Mouse (Mus musculus) gastrocnemius, adult 2 months (tissue): Measurements from ENCODE around the gene H2afy. TPM values are rescaled to one million over a fixed set of nuclear protein-coding genes. Genes with fewer than 3 reads are reported as not detected.

Experiments
- DNase-seq: peaks from one replicate; pipeline ENCODE4 v3.0.0; 2022
- H3K27ac ChIP-seq: fragments of 200-600 bp; 2 replicates; pipeline ENCODE4 v1.8.1; 2022; ENCODE audit warnings: mild to moderate bottlenecking
- H3K4me3 ChIP-seq: fragments of 200-600 bp; 2 replicates; pipeline ENCODE4 v1.8.1; 2022; ENCODE audit warnings: mild to moderate bottlenecking, moderate library complexity
- CTCF ChIP-seq: fragments of 200-600 bp; IDR thresholded peaks from 2 replicates; pipeline ENCODE4 v1.8.1; 2022; ENCODE audit warnings: antibody characterized with exemption, mild to moderate bottlenecking, moderate library complexity
- intact Hi-C: fragments of 180-260 bp; cut with DNase I; formaldehyde crosslinking; loops from one replicate; pipeline ENCODE4 v1.15.1; 2025
- long read RNA-seq, 2 experiments: library from polyadenylated mRNA; stranded (forward); transcript quantifications; one replicate each; pipeline ENCODE4 v2.0.0; 2021
- total RNA-seq, 2 experiments: library from RNA; stranded (reverse); gene quantifications; 2 replicates each; pipeline ENCODE4 v1.2.3; 2021

Gene H2afy
- 10 to 100 TPM; 64.1 to 69.2 TPM for total RNA-seq
- long read RNA-seq, experiment 1, transcript H2afy-202 (9 exons, 1,933 nt), result major isoform, 55 of 138 reads
- long read RNA-seq, experiment 1, partial matches to known transcripts, result 2 of 138 reads
- long read RNA-seq, experiment 1, other reads (novel, unspliced or antisense), result 79 of 138 reads
- long read RNA-seq, experiment 2, transcript H2afy-202 (9 exons, 1,933 nt), result major isoform, 45 of 113 reads
- long read RNA-seq, experiment 2, partial matches to known transcripts, result 2 of 113 reads
- long read RNA-seq, experiment 2, other reads (novel, unspliced or antisense), result 65 of 113 reads

DNA sequence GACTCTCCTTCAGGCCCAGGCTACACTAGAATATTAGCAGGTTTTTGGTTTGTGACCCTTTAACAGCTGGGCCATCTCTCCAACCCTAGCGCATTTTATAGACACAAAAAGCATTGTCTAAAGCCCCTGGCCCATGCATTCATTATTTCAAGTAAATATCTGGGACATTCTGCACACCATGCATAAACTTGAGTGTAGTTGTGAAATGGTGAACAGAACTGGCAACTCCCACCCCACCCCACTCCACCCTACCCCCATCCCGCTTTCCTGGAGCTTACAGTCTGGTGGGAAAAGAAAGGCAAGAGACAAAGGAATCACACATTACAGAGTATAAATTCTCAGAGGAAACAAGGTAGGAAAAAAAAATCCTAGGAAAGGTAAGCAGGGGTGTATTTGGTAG lies at the start of gene H2afy:
Gene H2afy (minus strand): TSS at position 162 of the 400 bp plus-strand sequence.
- no peak for DNase-seq
- Histone ChIP-seq H3K4me3 (peak within 1 kb of the TSS; percentile 98), H3K27ac (peak within 1 kb of the TSS; percentile 97)
- intact Hi-C loops, result no loop called here
- no peak for TF ChIP-seq CTCF

DNA sequence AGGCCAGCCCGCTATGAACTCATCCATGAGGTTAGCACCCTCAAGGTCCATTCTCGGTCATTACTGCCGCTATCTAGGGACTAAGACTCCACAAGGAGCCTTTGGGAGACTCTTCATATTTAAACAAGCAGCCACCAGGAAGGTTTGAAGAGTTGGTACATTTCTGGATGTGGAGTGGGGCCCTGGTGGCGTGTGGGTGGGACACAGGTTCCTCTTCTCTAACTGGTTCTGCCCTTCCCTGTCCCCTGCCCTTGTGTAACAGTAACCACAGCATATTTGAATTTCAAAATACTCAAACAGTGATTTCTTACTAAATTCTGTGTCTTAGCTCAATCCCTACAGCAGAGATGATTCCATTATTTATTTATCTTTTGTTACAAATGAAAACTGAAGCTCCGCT lies 47.5 kb upstream of the H2afy start:
- Histone ChIP-seq H3K27ac (no peak overlapping the region), H3K4me3 (no peak overlapping the region)
- intact Hi-C loops, result no loop called here
- DNase-seq, result no peak
- no peak for TF ChIP-seq CTCF

DNA sequence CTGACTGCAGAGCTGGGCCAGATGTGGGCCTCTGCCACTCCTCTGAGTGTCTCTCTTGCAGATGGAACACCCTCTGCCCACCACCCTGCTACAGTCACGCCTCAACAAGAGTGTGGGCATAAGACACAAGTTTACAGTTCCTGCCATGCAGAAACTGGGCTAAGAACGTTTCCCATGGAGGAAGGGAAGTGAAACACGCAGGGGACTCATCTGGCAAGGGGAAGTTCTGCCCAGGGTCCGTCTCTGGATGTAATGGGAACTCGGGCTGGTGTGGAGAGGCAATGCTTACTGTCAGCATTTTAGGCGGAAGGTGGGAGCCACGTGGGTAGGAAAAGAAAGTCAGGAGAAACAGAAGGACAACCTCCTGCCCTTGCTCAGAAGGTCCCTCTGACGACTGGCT lies 45.3 kb upstream of the H2afy start:
- DNase-seq, result peak; percentile 38
- intact Hi-C loops, result no loop called here
- H3K27ac ChIP-seq, result no peak overlapping the region
- no peak overlapping the region for H3K4me3 ChIP-seq
- no peak for TF ChIP-seq CTCF

DNA sequence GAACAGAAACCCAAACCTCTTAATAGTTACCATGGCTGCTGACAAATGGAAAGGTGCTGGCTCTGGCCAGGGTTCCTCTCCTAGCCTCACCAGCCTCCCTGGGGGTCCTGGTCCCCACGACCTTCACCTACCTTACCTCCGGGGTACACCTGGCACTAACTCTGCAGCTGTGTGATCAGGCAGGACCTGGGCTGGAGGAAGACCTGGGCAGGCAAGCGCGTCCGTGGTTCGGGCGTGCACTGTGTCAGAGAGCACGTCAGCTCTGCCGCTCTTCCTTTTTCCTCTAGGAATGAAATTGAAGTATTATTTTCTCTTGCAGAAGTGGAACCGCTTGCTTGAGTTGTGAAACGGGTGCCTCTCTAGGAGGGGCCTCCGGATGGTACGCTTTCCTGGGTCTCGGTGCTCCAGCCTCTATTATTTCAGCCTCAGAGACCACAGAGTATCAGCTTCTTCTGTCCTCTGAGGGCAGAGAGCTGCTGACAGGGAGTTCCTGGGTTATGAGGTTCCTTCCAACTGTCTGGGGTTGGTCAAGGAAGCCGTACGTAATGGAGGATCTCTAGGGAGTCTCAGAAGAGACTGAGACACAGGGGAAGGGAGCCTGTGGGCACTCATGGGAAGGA lies 42.4 kb upstream of the H2afy start, which contains the start of gene Tifab:
Gene Tifab (minus strand): TSS at position 470 of the 620 bp plus-strand sequence.
- peak within 1 kb of the TSS; percentile 48 for H3K4me3 ChIP-seq
- intact Hi-C loops, result no loop called here
- peak within 1 kb of the TSS; percentile 43; the same call in 1 of the 2 replicates for H3K27ac ChIP-seq
- TF ChIP-seq CTCF, result no peak
- DNase-seq, result no peak

DNA sequence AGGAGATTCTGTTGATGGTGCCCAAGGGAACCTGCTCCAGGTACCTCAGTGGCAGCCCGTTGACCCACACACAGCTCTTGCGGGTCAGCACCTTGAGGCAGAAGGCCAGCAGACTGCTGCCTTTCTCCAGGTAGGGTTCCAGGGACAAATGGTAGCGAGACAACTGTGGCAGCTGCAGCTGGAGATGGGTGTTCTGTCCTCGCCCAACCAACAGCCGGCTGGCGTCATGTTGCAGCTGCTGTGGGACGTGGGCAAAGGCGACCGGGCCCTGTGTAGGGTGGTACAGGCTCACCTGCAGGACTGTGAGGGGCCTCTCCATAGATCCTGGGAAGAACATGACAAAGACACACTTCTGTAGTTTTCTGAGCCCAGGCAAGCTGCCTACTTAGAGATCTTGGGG lies 40.1 kb upstream of the H2afy start:
- intact Hi-C loops, result no loop called here
- no peak overlapping the region for H3K4me3 ChIP-seq
- no peak for TF ChIP-seq CTCF
- DNase-seq, result no peak
- no peak overlapping the region for H3K27ac ChIP-seq

DNA sequence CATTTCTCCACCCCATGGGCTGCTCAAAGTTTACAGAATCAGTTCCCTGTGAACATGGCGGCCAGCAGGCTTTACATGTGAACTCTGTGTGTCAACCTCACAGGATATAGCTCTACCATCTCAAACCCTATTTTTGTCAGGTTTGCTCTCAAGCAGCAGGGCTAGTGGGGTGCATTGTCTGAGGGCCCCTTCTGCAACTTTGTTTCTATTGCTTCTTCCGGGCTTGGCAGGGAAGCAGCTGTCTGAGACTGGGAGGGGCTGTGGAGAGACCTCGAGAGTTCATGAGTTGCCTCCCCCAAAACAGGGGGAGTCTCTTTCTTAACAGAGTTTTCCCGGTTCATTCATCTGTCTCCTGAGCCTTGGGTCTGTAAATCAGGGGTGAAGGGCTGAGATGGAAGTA lies 39.7 kb upstream of the H2afy start:
- intact Hi-C loops, result no loop called here
- TF ChIP-seq CTCF, result no peak
- DNase-seq, result no peak
- Histone ChIP-seq H3K4me3 (no peak overlapping the region), H3K27ac (no peak overlapping the region)

DNA sequence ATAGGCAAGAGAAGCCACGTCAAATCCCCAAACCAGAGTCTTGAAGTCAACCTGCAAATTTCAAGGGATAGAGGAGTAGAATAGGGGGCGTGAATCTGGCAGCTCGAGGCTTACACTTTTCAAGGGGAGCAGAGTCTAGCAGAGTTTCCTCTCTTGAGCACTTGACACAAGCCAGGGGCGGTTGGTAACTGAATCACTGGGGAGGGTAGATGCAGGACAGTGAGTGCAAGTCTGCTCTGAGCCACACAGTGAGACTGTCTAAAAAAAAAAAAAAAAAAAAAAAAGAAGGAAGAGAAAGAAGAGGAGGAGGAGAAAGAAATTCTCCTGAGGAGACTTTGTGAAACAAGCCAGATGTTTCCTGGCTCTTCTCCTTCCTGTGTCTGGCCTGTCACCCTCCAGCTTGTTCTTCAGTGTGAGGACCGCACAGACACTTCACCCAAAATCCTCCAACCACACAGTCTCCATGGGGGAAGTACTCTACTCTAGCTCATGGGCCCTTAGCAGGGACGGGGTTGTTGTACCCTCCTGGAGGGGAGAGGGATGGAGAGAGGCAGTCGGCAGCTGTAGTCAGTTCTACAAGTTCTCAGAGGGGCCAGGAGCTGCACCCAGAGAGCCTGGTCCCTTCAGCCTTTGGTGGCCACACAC lies 36.9 kb upstream of the H2afy start:
- intact Hi-C loops, result no loop called here
- Histone ChIP-seq H3K4me3 (no peak overlapping the region), H3K27ac (peak overlapping the region; percentile 24; the same call in 1 of the 2 replicates)
- no peak for TF ChIP-seq CTCF
- no peak for DNase-seq

DNA sequence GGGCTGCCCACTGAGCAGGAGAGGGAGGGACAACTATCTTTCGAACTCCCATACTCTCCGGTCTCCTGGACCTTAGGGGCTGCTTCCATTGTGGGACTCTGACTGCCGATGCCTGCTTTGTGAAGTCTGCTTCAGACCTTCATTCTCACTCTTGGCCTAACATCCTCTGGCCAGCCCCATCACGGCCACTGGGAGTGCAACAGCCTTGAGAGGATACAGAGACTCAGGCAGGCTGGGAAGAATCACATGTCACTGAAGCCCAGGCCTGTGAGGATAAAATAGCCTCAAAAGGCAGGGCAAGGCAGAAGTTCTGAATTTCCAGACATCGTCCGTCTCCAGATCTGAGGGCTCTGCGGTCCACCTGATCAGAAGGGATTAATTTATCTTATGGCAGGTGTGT lies 35.9 kb upstream of the H2afy start:
- no peak overlapping the region for H3K27ac ChIP-seq
- TF ChIP-seq CTCF, result no peak
- H3K4me3 ChIP-seq, result no peak overlapping the region
- intact Hi-C loops, result no loop called here
- no peak for DNase-seq

DNA sequence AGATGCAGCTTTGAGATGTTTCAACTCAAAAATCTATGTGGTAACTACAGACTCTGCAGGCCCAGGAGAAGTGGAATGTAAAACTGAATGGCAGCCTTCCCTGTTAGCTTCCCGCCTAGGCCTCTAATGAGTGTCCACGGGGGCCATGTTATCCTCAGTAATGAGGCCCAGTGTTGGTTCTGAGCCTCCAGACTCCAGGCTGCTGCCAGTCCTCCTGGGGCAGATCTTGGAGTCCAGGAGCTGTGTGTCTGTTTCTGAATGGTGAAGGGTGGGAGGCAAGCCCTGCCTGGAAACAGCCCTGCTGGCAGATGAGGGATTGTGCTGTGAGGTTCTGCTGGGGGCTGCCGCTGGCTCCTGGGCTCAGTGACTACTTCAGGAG lies 32.2 kb upstream of the H2afy start:
- no peak overlapping the region for H3K27ac ChIP-seq
- TF ChIP-seq CTCF, result no peak
- no peak overlapping the region for H3K4me3 ChIP-seq
- DNase-seq, result peak; percentile 1
- intact Hi-C loops, result loop anchor here (10.0 kb wide), 1 partner anchor 266 kb away; the partner anchor contains the start of gene Slc25a48

DNA sequence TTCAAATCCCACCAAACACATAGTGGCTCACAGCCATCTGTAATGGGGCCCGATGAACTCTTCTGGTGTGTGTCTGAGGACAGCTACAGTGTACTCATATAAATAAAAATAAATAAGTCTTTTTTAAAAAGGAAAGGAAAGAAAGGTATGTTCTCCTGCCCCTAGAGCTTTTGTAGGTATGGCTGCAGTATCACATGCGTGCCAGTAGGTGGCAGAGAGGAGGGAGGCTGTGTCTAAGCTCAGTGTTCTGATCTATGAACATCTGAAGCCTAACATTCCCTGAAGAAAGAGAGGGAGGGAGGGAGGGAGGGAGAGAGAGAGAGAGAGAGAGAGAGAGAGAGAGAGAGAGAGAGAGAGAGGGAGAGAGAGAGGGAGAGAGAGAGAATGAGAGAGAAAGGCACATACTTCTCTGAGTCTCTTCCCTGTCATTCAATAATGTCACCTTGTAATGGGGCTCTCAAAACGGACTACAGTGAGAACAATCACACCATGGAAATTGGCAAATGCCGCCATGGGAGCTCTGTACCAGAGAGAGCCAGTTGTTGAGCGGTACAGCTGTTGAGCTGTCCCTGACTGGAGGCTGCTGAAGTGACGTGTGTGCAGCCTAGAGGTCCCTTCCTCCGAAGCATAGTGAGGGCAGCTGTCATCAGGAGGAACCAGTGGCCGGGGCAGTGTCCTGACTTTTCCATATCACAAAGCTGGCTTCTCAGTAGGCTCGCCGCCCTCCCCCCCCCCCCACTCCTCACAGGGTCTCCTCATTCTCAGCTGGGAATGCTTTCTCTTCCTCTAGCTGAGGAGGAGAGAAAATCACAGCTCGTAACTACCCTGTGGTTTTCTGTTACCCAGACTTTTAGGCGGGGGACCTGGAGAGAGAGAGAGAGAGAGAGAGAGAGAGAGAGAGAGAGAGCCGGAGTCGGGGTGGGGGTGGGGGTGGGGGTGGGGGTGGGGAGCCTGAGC lies 31.6 kb upstream of the H2afy start:
- TF ChIP-seq CTCF, result peak; percentile 72
- H3K27ac ChIP-seq, result no peak overlapping the region
- intact Hi-C loops, result loop anchor here (10.0 kb wide), 1 partner anchor 267 kb away; the partner anchor contains the start of gene Slc25a48

DNA sequence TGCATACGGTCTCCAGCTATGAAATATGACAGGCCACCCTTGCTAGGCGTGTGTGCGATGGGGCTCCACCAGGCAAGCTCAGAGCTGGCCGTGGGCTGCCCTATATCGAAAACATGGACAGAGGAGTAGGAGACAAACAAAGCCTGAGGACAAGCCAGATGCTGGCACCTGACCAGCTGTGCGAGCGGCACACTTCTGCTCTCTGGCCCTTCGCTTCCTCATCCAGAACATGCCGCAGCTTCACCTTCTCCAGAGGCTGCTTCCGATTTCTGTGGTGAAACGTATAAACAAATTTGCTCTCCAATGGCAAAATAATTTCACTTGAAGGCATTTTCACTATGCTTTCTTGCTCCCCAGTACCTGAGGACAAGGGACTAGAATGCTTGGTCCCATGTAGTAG lies 29.4 kb upstream of the H2afy start:
- Histone ChIP-seq H3K4me3 (no peak overlapping the region), H3K27ac (no peak overlapping the region)
- DNase-seq, result peak; percentile 33
- no peak for TF ChIP-seq CTCF
- intact Hi-C loops, result loop anchor here (10.0 kb wide), 1 partner anchor 269 kb away; the partner anchor contains the start of gene Slc25a48

More for the DNA sequence above, 31.6 kb upstream of the H2afy start:
- DNase-seq, result peak; percentile 26
- H3K4me3 ChIP-seq, result peak overlapping the region; percentile 13; the same call in 1 of the 2 replicates

DNA sequence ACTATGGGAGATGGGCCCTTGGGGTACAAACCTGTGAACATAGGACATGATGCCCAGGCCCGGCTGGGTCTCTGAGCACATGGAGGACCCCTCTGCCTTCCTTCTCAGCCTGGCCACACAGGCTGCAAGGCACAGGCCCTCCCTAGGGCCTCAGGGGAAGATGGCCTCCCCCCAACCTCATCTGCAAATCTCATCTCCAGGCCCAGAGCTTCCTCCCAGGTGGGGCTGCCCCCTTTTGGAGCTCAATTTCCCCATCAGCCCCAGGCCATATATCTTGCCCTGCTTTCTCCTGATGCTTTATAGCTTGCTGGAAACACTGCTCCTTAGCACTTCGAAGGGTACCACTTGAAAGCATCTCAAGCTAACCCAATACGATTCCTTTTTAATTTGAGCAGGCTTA lies 28.2 kb upstream of the H2afy start:
- TF ChIP-seq CTCF, result no peak
- H3K4me3 ChIP-seq, result no peak overlapping the region
- H3K27ac ChIP-seq, result no peak overlapping the region
- no peak for DNase-seq
- intact Hi-C loops, result loop anchor here (10.0 kb wide), 1 partner anchor 270 kb away; the partner anchor contains the start of gene Slc25a48
